Mouse (Mus musculus): ENCODE data around the gene Zfp683. TPM values are rescaled to one million over a fixed set of nuclear protein-coding genes. Genes with fewer than 3 reads are reported as not detected.

Gene Zfp683
- polyA plus RNA-seq, 2 experiments: 0.03 TPM; not detected in 1

DNA sequence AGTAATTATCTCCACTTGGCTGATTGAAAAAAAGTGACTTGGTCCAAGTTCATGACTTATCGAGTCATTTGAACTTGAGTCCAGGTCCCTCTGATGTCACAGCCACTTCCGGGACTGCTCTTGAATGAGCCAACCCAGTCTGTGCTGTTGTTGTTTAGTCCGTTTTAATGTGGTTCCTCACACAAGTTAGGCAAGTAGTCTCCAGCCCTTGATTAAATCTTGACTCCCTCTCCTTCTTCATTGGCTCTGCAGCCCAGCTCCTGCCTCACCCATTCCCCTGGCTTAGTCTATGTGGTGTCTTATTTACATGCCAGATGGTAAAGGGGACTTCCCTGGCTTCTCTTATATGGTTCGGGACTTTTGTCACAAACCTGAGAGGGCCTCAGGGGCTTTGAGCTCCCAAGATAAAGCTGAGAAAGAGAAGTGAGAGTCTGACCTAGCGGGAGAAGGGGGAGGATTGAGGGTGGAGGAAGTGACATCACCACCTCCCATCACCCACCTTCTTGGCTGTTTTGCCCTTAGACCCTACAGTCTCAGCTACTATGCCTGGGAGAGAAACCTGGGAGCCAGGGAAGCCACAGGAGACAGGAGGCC is 43.5 kb downstream of the Zfp683 start:
- H3K4me3 ChIP-seq (ENCODE audit: insufficient read depth in 1 of 2, low read depth in 2 of 2, low read length in 2 of 2): no peak overlapping the region
- H3K27ac ChIP-seq: no peak overlapping the region
- ATAC-seq (ENCODE audit: insufficient read depth): no peak
- no peaks in the 10 kb centered on the region for H3K27me3 ChIP-seq (ENCODE audit: control insufficient read depth, insufficient read depth, low read length)
- H3K36me3 ChIP-seq (replicated peaks; ENCODE audit: control insufficient read depth, insufficient read depth, low read depth): no peaks in the 10 kb centered on the region
- WGBS (ENCODE audit: insufficient replicate concordance): 19% methylated on average over 5 of the region's 5 CpGs
- no peak for TF ChIP-seq EP300 (IDR thresholded peaks at IDR 0.05; ENCODE audit: low read depth)
- TF ChIP-seq CTCF (IDR thresholded peaks at IDR 0.05; ENCODE audit: low read depth): no peak
- H3K9ac ChIP-seq (replicated peaks): no peak overlapping the region
- no peaks in the 10 kb centered on the region for H3K9me3 ChIP-seq (ENCODE audit: control insufficient read depth, low read length)
- no peak for DNase-seq (ENCODE audit: low read depth in 3 of 3, low spot score in 3 of 3)
- no peak overlapping the region for H3K4me2 ChIP-seq (ENCODE audit: low read depth)
- peaks cover 0 to 5% of the 10 kb centered on the region in 2 experiments; a peak in 2 of 4 replicates for H3K4me1 ChIP-seq (replicated peaks; ENCODE audit: control insufficient read depth in 2 of 2, insufficient read depth in 2 of 2, low read length in 1 of 2)

DNA sequence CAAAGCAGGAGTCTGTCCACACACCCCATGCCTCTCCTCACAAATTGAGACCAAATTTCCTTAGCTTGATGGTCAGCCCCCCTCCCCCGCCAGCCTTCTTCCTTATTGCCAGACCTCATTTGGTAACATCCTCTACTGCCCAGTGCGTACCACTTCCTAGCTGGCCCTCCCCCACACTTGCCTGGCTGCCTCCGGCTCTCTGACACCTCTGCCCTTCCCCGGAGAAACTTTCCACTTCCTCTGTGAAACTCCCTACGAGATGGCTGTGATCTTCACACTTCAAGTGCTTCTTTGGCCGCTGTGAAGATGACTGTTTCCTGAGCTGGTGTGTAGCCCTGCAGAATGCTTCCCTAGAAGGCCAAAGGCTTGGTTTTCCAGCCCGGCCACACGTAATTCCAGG is 45.0 kb downstream of the Zfp683 start:
- no peaks in the 10 kb centered on the region for H3K27me3 ChIP-seq (ENCODE audit: control insufficient read depth, insufficient read depth, low read length)
- DNase-seq (ENCODE audit: low read depth in 3 of 3, low spot score in 3 of 3) (no peak), ATAC-seq (ENCODE audit: insufficient read depth) (no peak)
- H3K27ac ChIP-seq: no peak overlapping the region
- WGBS (ENCODE audit: insufficient replicate concordance): 20% methylated on average over 8 of the region's 8 CpGs
- H3K4me1 ChIP-seq (replicated peaks; ENCODE audit: control insufficient read depth in 2 of 2, insufficient read depth in 2 of 2, low read length in 1 of 2): peaks cover 0 to 11% of the 10 kb centered on the region in 2 experiments; a peak in 3 of 4 replicates
- no peak overlapping the region for H3K4me2 ChIP-seq (ENCODE audit: low read depth)
- H3K9ac ChIP-seq (replicated peaks): no peak overlapping the region
- H3K9me3 ChIP-seq (ENCODE audit: control insufficient read depth, low read length): no peaks in the 10 kb centered on the region
- TF ChIP-seq EP300 (IDR thresholded peaks at IDR 0.05; ENCODE audit: low read depth): no peak
- TF ChIP-seq CTCF (IDR thresholded peaks at IDR 0.05; ENCODE audit: low read depth): no peak
- H3K4me3 ChIP-seq (ENCODE audit: insufficient read depth in 1 of 2, low read depth in 2 of 2, low read length in 2 of 2): no peak overlapping the region
- no peaks in the 10 kb centered on the region for H3K36me3 ChIP-seq (replicated peaks; ENCODE audit: control insufficient read depth, insufficient read depth, low read depth)

DNA sequence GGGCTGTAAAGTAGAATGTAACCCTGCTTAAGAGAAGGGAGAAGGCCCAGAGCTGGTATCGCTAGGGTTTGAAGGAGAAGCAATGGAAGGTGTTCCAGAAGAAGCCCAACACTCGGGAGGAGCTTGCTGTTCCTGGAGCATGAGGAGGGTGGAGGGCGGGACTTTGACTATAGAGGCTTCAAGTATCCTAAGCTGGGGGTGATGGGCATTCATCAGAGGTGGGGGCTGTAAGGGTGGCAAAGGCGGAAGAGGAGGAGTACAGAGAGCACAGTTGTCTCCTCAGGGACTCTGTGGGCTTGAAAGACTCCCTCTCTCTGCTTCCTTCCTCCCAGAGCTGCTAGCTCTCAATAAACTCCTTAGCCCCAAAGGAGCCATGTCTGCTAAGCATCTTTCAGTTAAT is 46.6 kb downstream of the Zfp683 start:
- no peak overlapping the region for H3K4me3 ChIP-seq (ENCODE audit: insufficient read depth in 1 of 2, low read depth in 2 of 2, low read length in 2 of 2)
- H3K36me3 ChIP-seq (replicated peaks; ENCODE audit: control insufficient read depth, insufficient read depth, low read depth): no peaks in the 10 kb centered on the region
- no peak overlapping the region for H3K27ac ChIP-seq
- ATAC-seq (ENCODE audit: insufficient read depth) (no peak), DNase-seq (ENCODE audit: low read depth in 3 of 3, low spot score in 3 of 3) (no peak)
- peaks cover 0 to 11% of the 10 kb centered on the region in 2 experiments; a peak in 3 of 4 replicates for H3K4me1 ChIP-seq (replicated peaks; ENCODE audit: control insufficient read depth in 2 of 2, insufficient read depth in 2 of 2, low read length in 1 of 2)
- no peak overlapping the region for H3K9ac ChIP-seq (replicated peaks)
- no peaks in the 10 kb centered on the region for H3K9me3 ChIP-seq (ENCODE audit: control insufficient read depth, low read length)
- H3K4me2 ChIP-seq (ENCODE audit: low read depth): no peak overlapping the region
- WGBS (ENCODE audit: insufficient replicate concordance): 59% methylated on average over 4 of the region's 4 CpGs
- TF ChIP-seq CTCF (IDR thresholded peaks at IDR 0.05; ENCODE audit: low read depth) (no peak), EP300 (IDR thresholded peaks at IDR 0.05; ENCODE audit: low read depth) (no peak)
- no peaks in the 10 kb centered on the region for H3K27me3 ChIP-seq (ENCODE audit: control insufficient read depth, insufficient read depth, low read length)

DNA sequence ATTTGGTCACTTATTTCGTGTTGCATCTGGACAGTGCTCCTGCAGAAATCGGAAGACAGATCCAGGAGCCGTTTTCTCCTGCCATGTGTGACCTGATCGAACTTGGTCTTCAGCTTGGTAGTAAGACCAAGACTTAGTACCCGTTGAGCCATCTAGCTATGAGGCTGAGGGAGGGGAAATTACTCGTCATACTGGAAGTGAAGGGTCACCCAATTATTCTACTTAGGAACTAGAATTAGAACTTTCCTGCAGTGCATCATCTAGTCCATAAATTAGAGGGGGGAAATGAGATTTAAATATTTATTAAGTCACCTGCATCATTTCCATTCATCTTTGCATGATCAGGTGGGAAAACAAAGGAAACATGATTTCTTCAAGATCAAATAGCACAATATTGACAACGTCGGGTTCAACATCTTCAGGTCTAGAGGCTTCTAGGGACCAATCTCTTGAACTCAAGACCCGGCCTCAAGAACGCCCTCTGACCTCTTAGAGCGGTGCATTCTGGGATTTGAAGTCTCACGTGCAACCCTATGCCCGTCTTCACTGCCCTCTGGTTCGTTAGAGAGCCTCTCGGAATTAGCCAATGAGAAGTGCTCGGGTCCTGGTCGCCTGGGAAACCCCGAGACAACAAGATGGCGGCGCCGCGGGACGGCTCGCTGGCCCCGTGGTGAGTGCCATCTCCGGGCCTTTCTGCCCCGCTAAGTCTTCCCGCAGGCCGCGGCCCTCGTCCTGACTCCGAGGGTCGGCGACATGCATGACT is 48.5 kb downstream of the Zfp683 start, which contains the start of gene Ubxn11:
Gene Ubxn11, plus strand, starts transcription at position 592 of the 763 bp plus-strand sequence.
- WGBS (ENCODE audit: insufficient replicate concordance): 14% methylated on average over 34 of the region's 34 CpGs
- H3K27ac ChIP-seq: peak within 1 kb of the TSS; percentile 41
- H3K27me3 ChIP-seq (ENCODE audit: control insufficient read depth, insufficient read depth, low read length): no peaks in the 10 kb centered on the region
- no peaks in the 10 kb centered on the region for H3K36me3 ChIP-seq (replicated peaks; ENCODE audit: control insufficient read depth, insufficient read depth, low read depth)
- peak within 1 kb of the TSS; percentile 77 to 95 for H3K4me3 ChIP-seq (ENCODE audit: insufficient read depth in 1 of 2, low read depth in 2 of 2, low read length in 2 of 2)
- TF ChIP-seq EP300 (IDR thresholded peaks at IDR 0.05; ENCODE audit: low read depth) (no peak), CTCF (IDR thresholded peaks at IDR 0.05; ENCODE audit: low read depth) (no peak)
- peak within 1 kb of the TSS; percentile 50 for H3K9ac ChIP-seq (replicated peaks)
- H3K4me2 ChIP-seq (ENCODE audit: low read depth): peak within 1 kb of the TSS; percentile 61
- DNase-seq (ENCODE audit: low read depth in 3 of 3, low spot score in 3 of 3): peak; percentile 83
- peak; percentile 92 for ATAC-seq (ENCODE audit: insufficient read depth)
- H3K9me3 ChIP-seq (ENCODE audit: control insufficient read depth, low read length): no peaks in the 10 kb centered on the region
- H3K4me1 ChIP-seq (replicated peaks; ENCODE audit: control insufficient read depth in 2 of 2, insufficient read depth in 2 of 2, low read length in 1 of 2): peaks cover 0 to 24% of the 10 kb centered on the region in 2 experiments; a peak in 3 of 4 replicates

DNA sequence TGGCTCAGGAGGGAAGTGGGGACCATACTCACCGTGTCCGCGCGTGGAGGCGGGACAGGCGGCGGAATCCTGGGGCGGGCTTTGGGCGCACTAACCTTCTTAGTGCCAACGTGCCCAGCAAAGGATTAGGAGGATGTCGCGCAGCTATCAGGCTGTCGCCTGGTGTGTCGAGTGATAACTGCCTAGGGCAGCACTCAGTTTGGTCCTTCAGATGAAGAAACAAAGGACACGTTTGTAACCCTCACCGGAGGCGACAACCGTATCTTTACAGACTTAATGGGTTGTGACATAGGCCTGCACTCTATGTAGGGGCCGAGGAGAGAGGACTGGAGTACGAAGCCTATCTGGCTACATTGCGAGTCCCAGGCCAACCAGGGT is 49.1 kb downstream of the Zfp683 start:
- peak overlapping the region; percentile 77 to 95 for H3K4me3 ChIP-seq (ENCODE audit: insufficient read depth in 1 of 2, low read depth in 2 of 2, low read length in 2 of 2)
- 2% methylated on average over 21 of the region's 21 CpGs for WGBS (ENCODE audit: insufficient replicate concordance)
- H3K9ac ChIP-seq (replicated peaks): peak overlapping the region; percentile 50
- peaks cover 0 to 30% of the 10 kb centered on the region in 2 experiments; a peak in 3 of 4 replicates for H3K4me1 ChIP-seq (replicated peaks; ENCODE audit: control insufficient read depth in 2 of 2, insufficient read depth in 2 of 2, low read length in 1 of 2)
- no peaks in the 10 kb centered on the region for H3K36me3 ChIP-seq (replicated peaks; ENCODE audit: control insufficient read depth, insufficient read depth, low read depth)
- no peaks in the 10 kb centered on the region for H3K27me3 ChIP-seq (ENCODE audit: control insufficient read depth, insufficient read depth, low read length)
- peak overlapping the region; percentile 61 for H3K4me2 ChIP-seq (ENCODE audit: low read depth)
- H3K9me3 ChIP-seq (ENCODE audit: control insufficient read depth, low read length): no peaks in the 10 kb centered on the region
- ATAC-seq (ENCODE audit: insufficient read depth): peak; percentile 84
- TF ChIP-seq EP300 (IDR thresholded peaks at IDR 0.05; ENCODE audit: low read depth) (peak; percentile 33; the same call in 1 of the 2 replicates), CTCF (IDR thresholded peaks at IDR 0.05; ENCODE audit: low read depth) (no peak)
- H3K27ac ChIP-seq: peak overlapping the region; percentile 41
- peak in 2 of 3 experiments; percentile 53 for DNase-seq (ENCODE audit: low read depth in 3 of 3, low spot score in 3 of 3)

Measured in liver, embryonic 14.5 days (tissue).